Mouse (Mus musculus): Measurements from ENCODE around the gene Gm20662. TPM values are rescaled to one million over a fixed set of nuclear protein-coding genes. Genes with fewer than 3 reads are reported as not detected.
A peak's percentile ranks its signal among the peaks of the same experiment; 100 is the strongest.

The Gm20662 gene
- polyA plus RNA-seq, 1 experiment from 2014 or later: 0.48 TPM

DNA sequence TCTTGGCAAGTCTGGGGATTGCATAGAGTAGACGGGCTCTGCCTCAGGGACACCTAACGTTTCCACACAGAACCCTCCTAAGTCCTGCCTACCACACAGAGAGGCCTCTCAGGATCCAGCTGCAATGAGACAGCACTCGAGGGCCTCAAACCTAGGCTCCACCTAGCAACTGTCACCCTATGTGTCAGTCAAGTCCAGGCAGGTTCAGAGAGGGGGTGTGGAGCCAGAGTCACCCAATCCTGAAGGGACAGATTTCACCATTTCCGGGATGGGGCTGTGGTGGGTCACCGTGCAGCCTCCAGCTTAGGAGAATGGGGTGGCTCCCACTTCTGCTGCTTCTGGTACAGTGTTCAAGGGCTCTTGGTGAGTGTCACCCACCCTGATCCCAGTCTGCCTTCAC lies 84.0 kb downstream of the Gm20662 start, which contains the start of gene Mst1:
Gene Mst1, plus strand, starts transcription at position 269 of the 400 bp plus-strand sequence.
- peaks cover 26% of the 10 kb centered on the region for H3K36me3 ChIP-seq (ENCODE audit: control insufficient read depth, insufficient read depth)
- H3K27me3 ChIP-seq (ENCODE audit: control insufficient read depth, insufficient read depth, low read depth, low read length): no peaks in the 10 kb centered on the region; the same call in 1 of the 2 replicates
- WGBS (ENCODE audit: insufficient replicate concordance): 13% methylated on average over 5 of the region's 5 CpGs
- peak within 1 kb of the TSS; percentile 90 for H3K4me2 ChIP-seq (ENCODE audit: low read depth, low read length)
- H3K9ac ChIP-seq (ENCODE audit: low read depth, low read length): peak within 1 kb of the TSS; percentile 100
- H3K27ac ChIP-seq (ENCODE audit: low read length): peak within 1 kb of the TSS; percentile 100
- H3K9me3 ChIP-seq (replicated peaks; ENCODE audit: control insufficient read depth, low read length): no peaks in the 10 kb centered on the region
- peaks cover 69% of the 10 kb centered on the region for H3K4me1 ChIP-seq (ENCODE audit: control insufficient read depth, low read depth, low read length)
- peak; percentile 85 for ATAC-seq (ENCODE audit: low read depth)
- peak within 1 kb of the TSS; percentile 97 for H3K4me3 ChIP-seq (ENCODE audit: low read depth, low read length)

DNA sequence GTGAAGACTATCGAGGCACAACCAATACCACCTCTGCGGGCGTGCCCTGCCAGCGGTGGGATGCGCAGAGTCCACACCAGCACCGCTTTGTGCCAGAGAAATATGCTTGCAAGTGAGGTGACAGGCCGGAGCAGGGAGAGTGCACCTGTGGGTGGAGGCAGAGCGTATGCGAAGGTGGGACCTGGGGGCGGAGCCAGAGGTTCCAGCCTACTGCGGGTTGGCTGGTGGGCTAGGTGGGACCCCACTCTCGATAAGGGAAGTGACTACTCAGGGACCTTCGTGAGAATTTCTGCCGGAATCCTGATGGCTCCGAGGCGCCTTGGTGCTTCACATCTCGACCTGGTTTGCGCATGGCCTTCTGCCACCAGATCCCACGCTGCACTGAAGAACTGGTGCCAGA lies 86.4 kb downstream of the Gm20662 start:
- no peak for ATAC-seq (ENCODE audit: low read depth)
- Histone ChIP-seq H3K9ac (ENCODE audit: low read depth, low read length) (peak overlapping the region; percentile 70), H3K4me3 (ENCODE audit: low read depth, low read length) (peak overlapping the region; percentile 47), H3K9me3 (replicated peaks; ENCODE audit: control insufficient read depth, low read length) (no peaks in the 10 kb centered on the region), H3K27ac (ENCODE audit: low read length) (peak overlapping the region; percentile 100), H3K27me3 (ENCODE audit: control insufficient read depth, insufficient read depth, low read depth, low read length) (no peaks in the 10 kb centered on the region; the same call in 1 of the 2 replicates), H3K4me1 (ENCODE audit: control insufficient read depth, low read depth, low read length) (peaks cover 82% of the 10 kb centered on the region), H3K4me2 (ENCODE audit: low read depth, low read length) (peak overlapping the region; percentile 90), H3K36me3 (ENCODE audit: control insufficient read depth, insufficient read depth) (peaks cover 38% of the 10 kb centered on the region)
- WGBS (ENCODE audit: insufficient replicate concordance): 13% methylated on average over 19 of the region's 19 CpGs

DNA sequence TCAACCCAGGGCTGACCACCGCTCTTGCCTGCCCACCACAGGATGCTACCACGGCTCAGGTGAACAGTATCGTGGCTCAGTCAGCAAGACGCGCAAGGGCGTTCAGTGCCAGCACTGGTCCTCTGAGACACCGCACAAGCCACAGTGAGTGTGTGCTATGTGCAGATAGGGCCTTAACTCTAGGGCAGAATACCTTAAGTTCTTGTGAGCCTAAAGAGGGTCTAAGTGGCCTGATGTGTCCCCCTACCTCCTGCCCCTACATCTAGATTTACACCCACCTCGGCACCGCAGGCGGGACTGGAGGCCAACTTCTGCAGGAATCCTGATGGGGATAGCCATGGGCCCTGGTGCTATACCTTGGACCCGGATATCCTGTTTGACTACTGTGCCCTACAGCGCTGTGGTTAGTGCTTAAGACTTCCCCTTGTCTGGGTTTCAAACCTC lies 86.9 kb downstream of the Gm20662 start, which contains the start of gene Rnf123:
Gene Rnf123, minus strand, starts transcription at position 359 of the 444 bp plus-strand sequence.
- peaks cover 40% of the 10 kb centered on the region for H3K36me3 ChIP-seq (ENCODE audit: control insufficient read depth, insufficient read depth)
- peak; percentile 14 for ATAC-seq (ENCODE audit: low read depth)
- no peaks in the 10 kb centered on the region; the same call in 1 of the 2 replicates for H3K27me3 ChIP-seq (ENCODE audit: control insufficient read depth, insufficient read depth, low read depth, low read length)
- H3K4me3 ChIP-seq (ENCODE audit: low read depth, low read length): peak within 1 kb of the TSS; percentile 47
- H3K4me2 ChIP-seq (ENCODE audit: low read depth, low read length): peak within 1 kb of the TSS; percentile 90
- H3K4me1 ChIP-seq (ENCODE audit: control insufficient read depth, low read depth, low read length): peaks cover 77% of the 10 kb centered on the region
- peak within 1 kb of the TSS; percentile 100 for H3K27ac ChIP-seq (ENCODE audit: low read length)
- peak within 1 kb of the TSS; percentile 70 for H3K9ac ChIP-seq (ENCODE audit: low read depth, low read length)
- no peaks in the 10 kb centered on the region for H3K9me3 ChIP-seq (replicated peaks; ENCODE audit: control insufficient read depth, low read length)
- WGBS (ENCODE audit: insufficient replicate concordance): 15% methylated on average over 12 of the region's 12 CpGs

DNA sequence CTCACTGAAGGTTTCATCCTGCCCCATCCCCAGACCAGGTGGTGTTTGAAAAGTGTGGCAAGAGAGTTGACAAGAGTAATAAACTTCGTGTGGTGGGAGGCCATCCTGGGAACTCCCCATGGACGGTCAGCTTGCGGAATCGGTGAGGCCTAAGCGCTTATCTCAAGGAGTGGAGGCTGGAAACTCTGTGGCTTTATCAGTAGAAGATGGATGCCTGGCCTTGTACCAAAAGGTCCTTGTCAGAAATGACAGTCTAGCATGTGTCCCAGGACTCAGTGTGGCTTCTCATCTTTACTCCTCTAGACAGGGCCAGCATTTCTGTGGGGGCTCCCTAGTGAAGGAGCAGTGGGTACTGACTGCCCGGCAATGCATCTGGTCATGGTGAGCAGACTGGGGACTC lies 87.4 kb downstream of the Gm20662 start:
- peaks cover 46% of the 10 kb centered on the region for H3K36me3 ChIP-seq (ENCODE audit: control insufficient read depth, insufficient read depth)
- no peaks in the 10 kb centered on the region for H3K9me3 ChIP-seq (replicated peaks; ENCODE audit: control insufficient read depth, low read length)
- 0 out of 2 replicates have a peak, but pooled peaks have one; percentile 1 for ATAC-seq (ENCODE audit: low read depth)
- WGBS (ENCODE audit: insufficient replicate concordance): 29% methylated on average over 6 of the region's 6 CpGs
- H3K4me2 ChIP-seq (ENCODE audit: low read depth, low read length): peak overlapping the region; percentile 90
- H3K27ac ChIP-seq (ENCODE audit: low read length): peak overlapping the region; percentile 100
- H3K27me3 ChIP-seq (ENCODE audit: control insufficient read depth, insufficient read depth, low read depth, low read length): no peaks in the 10 kb centered on the region; the same call in 1 of the 2 replicates
- peak overlapping the region; percentile 47 for H3K4me3 ChIP-seq (ENCODE audit: low read depth, low read length)
- H3K9ac ChIP-seq (ENCODE audit: low read depth, low read length): peak overlapping the region; percentile 70
- H3K4me1 ChIP-seq (ENCODE audit: control insufficient read depth, low read depth, low read length): peaks cover 76% of the 10 kb centered on the region

DNA sequence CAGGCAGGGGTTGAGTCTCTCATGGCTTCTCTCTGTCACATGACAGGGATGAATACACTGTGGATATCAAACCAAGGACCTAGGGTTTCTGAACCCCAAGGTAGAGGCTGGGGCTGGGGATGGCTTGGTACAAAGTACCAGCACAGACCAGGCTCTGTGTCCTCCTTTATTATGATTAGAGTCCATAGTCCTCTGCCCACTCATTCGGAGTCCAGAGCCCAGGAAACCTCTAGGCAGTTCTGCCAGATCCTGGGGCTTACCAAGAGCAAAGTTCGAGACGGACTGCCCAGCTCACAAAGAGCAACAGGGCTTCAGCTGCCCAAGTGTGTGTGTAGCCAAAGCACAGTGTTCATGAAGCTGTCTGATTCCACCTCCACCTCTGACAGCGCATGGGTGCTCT lies 89.1 kb downstream of the Gm20662 start:
- H3K9ac ChIP-seq (ENCODE audit: low read depth, low read length): peak overlapping the region; percentile 55
- no peak for ATAC-seq (ENCODE audit: low read depth)
- H3K27ac ChIP-seq (ENCODE audit: low read length): peak overlapping the region; percentile 100
- H3K36me3 ChIP-seq (ENCODE audit: control insufficient read depth, insufficient read depth): peaks cover 63% of the 10 kb centered on the region
- H3K9me3 ChIP-seq (replicated peaks; ENCODE audit: control insufficient read depth, low read length): no peaks in the 10 kb centered on the region
- 92% methylated on average over 4 of the region's 4 CpGs for WGBS (ENCODE audit: insufficient replicate concordance)
- H3K4me2 ChIP-seq (ENCODE audit: low read depth, low read length): peak overlapping the region; percentile 19
- H3K4me1 ChIP-seq (ENCODE audit: control insufficient read depth, low read depth, low read length): peaks cover 72% of the 10 kb centered on the region
- H3K4me3 ChIP-seq (ENCODE audit: low read depth, low read length): no peak overlapping the region
- H3K27me3 ChIP-seq (ENCODE audit: control insufficient read depth, insufficient read depth, low read depth, low read length): no peaks in the 10 kb centered on the region; the same call in 1 of the 2 replicates

DNA sequence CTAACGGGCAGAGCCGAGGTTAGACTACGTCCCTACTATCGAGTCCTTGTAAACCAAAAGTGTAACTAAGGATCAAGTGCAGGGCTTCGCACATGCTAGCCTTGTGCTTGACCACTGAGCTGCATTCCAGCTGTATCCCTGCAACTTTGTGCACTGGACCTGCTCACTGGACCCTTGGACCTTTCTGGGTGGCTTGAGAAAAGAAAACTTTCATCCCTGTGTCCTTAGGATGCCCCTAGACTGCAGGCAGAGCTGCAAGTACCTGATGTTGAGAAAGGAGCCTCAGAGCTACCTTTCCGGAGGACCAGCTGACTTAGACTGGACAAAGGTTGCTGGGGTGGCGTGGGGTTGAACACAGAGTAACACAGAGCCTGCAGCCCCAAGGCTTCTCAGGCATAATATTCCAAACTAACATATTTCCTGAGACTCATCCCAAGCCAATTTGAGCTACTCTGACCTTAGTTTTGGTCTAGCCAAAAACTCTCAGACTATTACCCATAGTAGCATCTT lies 94.5 kb downstream of the Gm20662 start:
- Histone ChIP-seq H3K27ac (ENCODE audit: low read length) (no peak overlapping the region), H3K4me3 (ENCODE audit: low read depth, low read length) (no peak overlapping the region), H3K9me3 (replicated peaks; ENCODE audit: control insufficient read depth, low read length) (no peaks in the 10 kb centered on the region), H3K36me3 (ENCODE audit: control insufficient read depth, insufficient read depth) (peaks cover 72% of the 10 kb centered on the region), H3K4me1 (ENCODE audit: control insufficient read depth, low read depth, low read length) (peaks cover 46% of the 10 kb centered on the region), H3K9ac (ENCODE audit: low read depth, low read length) (no peak overlapping the region), H3K4me2 (ENCODE audit: low read depth, low read length) (no peak overlapping the region), H3K27me3 (ENCODE audit: control insufficient read depth, insufficient read depth, low read depth, low read length) (no peaks in the 10 kb centered on the region)
- no peak for ATAC-seq (ENCODE audit: low read depth)
- 94% methylated on average over 7 of the region's 7 CpGs for WGBS (ENCODE audit: insufficient replicate concordance)

DNA sequence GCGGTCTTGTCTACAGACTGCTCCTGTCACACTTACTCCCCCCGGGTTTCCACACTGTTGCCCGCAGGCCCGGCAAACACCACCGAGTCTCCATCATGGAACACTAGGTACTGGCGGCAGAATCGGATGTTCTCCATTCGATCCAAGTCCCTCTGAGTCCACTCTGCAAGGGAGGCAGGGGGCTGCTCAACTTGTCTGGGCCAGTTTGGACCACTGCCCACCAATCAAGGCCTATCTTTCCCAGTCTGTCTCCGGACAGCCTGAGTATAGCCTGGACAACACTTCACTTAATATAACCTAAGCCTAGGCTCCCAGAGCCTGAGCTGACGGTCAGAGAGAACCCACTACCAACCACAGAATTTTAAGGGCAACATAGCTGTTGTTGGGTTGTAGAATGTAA lies 97.4 kb downstream of the Gm20662 start:
- Histone ChIP-seq H3K36me3 (ENCODE audit: control insufficient read depth, insufficient read depth) (peaks cover 46% of the 10 kb centered on the region), H3K9ac (ENCODE audit: low read depth, low read length) (peak overlapping the region; percentile 99), H3K27ac (ENCODE audit: low read length) (peak overlapping the region; percentile 100), H3K4me1 (ENCODE audit: control insufficient read depth, low read depth, low read length) (peaks cover 54% of the 10 kb centered on the region), H3K9me3 (replicated peaks; ENCODE audit: control insufficient read depth, low read length) (no peaks in the 10 kb centered on the region), H3K4me2 (ENCODE audit: low read depth, low read length) (peak overlapping the region; percentile 94), H3K4me3 (ENCODE audit: low read depth, low read length) (peak overlapping the region; percentile 80), H3K27me3 (ENCODE audit: control insufficient read depth, insufficient read depth, low read depth, low read length) (no peaks in the 10 kb centered on the region)
- WGBS (ENCODE audit: insufficient replicate concordance): 39% methylated on average over 10 of the region's 10 CpGs
- ATAC-seq (ENCODE audit: low read depth): no peak

DNA sequence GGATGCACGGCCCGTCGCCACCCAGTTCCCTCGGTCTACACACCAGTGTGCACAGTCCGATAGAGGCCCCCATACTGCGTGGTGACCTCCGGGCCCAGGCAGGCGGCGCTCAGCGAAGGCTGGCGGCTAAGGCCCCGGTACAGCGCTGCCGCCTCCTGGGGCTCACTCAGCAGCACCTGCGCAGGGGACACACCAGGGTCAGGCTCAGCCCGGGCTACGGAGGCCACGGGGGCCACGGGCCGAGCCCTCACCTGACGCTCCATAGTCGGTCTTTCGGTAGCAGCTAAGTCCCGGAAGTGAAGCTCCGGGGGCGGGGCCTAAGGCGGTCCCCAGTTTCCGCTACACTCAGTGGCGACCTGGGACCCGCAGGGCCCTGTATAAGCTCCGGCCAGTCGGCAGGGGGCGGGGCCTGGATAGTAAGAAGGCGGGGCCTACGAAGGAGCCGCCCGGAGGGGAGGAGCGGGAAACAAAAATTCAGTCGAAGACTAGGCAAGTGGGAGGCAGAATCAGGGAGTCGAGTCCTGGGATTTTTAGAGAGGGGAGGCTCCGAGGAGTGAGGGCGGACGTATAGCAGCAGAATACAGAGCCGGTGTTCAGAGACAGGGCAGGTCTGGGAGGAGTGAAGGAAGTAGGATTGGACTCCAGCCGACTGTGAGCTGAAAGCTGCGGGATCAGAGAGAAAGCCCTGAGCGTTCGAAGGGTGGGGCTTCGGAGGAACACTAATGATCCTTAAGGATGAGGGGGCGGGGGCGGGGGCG lies 98.2 kb downstream of the Gm20662 start, which contains the start of gene Apeh:
Gene Apeh, minus strand, starts transcription at position 423 of the 758 bp plus-strand sequence.
- peaks cover 38% of the 10 kb centered on the region for H3K36me3 ChIP-seq (ENCODE audit: control insufficient read depth, insufficient read depth)
- H3K27ac ChIP-seq (ENCODE audit: low read length): peak within 1 kb of the TSS; percentile 100
- no peaks in the 10 kb centered on the region for H3K27me3 ChIP-seq (ENCODE audit: control insufficient read depth, insufficient read depth, low read depth, low read length)
- peaks cover 59% of the 10 kb centered on the region for H3K4me1 ChIP-seq (ENCODE audit: control insufficient read depth, low read depth, low read length)
- H3K4me3 ChIP-seq (ENCODE audit: low read depth, low read length): peak within 1 kb of the TSS; percentile 80
- no peaks in the 10 kb centered on the region for H3K9me3 ChIP-seq (replicated peaks; ENCODE audit: control insufficient read depth, low read length)
- peak; percentile 83 for ATAC-seq (ENCODE audit: low read depth)
- under 1% methylated on average over 52 of the region's 52 CpGs for WGBS (ENCODE audit: insufficient replicate concordance)
- H3K9ac ChIP-seq (ENCODE audit: low read depth, low read length): peak within 1 kb of the TSS; percentile 99
- H3K4me2 ChIP-seq (ENCODE audit: low read depth, low read length): peak within 1 kb of the TSS; percentile 94
